Mouse (Mus musculus): Measurements from ENCODE around the gene Kif2c.
"Not testable (repeated sequence)": the region's sequence is repeated elsewhere in the genome, so short reads cannot be mapped to it uniquely, and the experiment has no call there.

The Kif2c gene

DNA sequence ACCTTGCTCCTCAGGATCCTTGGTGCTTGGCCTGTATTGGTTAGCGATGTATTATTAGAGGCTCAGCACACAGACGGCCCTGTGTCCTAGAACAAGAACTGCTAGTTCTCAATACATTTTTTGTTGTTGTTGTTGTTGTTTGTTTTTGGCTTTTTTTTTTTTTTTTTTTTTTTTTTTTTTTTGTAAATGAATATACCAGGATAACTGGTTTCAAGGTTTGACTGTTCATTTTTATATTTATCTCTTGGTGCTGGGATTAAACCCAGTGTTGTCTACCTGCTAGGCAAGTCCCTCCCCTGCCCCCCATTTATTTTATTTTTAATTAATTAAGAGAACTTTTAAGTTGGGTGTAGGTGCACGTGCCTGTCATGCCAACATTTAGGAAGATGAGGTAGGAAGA, 6.5 kb upstream of the Kif2c start:
- DNase-seq (ENCODE audit: low spot score), result no peak

DNA sequence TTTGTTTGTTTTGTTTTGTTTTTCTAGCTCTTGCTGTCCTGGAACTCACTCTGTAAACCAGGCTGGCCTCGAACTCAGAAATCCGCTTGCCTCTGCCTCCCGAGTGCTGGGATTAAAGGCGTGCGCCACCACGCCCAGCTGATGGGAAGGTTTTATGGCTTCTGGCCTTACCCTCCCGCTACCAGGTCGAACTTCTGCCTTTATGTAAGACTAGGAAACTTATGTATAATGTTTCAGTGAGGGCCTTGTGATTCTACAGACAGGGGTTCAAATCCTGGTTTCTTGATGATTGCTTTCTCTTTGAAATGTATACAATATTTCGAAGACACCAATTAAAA, 289 bp upstream of the Kif2c start:
- DNase-seq (ENCODE audit: low spot score), result not testable (repeated sequence)

DNA sequence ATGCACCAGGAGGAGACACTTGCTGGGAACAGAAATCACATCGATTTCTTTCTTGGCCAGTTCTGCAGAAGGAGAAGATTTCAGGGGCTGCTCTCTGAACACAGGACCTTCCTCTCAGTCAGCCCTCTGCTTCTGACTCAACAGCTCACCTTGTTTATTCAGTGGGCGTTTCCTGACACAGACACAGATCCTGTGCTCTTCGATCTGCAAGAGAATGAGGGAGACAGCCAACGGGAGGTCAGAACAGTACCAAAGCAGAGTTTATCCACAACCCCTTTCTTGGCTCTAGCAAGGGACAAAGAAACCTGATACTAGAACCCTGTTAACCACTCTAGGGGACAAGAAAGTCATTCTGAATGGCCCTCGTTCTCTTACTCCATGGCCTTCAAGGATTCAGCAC, 12.5 kb downstream of the Kif2c start:
- no peak for DNase-seq (ENCODE audit: low spot score)

DNA sequence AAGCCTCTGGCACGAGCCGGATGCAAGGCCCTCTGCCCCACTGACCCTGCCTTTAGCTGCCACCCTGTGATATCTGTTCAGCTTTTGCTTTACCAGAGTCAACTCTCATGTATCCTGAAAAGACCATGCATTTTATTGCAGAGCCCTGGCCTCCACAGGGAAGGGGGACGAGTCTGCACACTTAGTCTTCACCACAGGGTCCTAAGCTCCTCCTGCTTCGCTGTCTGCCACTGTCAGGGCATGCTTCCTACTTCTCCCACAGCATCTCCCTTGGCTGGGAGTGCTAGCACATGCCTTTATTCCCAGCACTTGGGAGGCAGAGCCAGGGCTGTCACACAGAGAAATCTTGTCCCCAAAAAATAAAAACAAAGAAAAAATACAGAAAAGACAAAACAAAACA, 21.3 kb downstream of the Kif2c start:
- DNase-seq (ENCODE audit: low spot score), result no peak

DNA sequence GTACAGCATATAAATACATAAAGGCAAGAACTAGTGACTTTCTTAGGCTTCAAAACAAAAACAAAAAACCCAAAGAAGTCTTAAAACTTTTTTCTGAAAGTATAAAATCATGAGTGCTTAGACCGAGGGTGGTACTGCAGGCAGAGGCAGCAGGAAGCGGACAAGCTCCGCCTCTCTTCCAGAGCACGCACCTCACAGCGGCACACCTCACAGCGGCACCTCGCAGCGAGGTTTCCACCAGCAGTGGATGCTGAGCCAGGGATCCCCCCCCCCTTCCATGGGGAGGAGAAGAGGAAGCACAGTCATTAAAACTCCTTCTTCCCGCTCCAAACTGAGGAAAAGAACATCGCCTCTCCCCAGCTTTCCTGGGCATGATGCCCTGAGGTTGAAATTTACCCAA, 22.8 kb downstream of the Kif2c start:
- no peak for DNase-seq (ENCODE audit: low spot score)

DNA sequence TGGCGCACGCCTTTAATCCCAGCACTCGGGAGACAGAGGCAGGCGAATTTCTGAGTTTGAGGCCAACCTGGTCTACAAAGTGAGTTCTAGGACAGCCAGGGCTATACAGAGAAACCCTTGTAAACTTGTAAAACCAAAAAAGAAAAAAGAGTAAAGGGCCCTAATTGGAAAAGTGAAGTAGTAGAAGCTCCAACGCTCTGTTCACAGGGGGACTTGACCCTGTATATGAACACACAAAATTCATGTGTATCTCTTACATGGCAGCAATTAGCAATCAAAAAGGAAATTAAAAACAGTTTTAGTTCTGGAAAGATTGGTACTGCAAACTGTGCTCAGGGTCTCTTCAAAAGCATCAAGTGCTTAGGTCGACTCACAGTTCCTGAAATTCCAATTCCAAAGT, 26.1 kb downstream of the Kif2c start:
- DNase-seq (ENCODE audit: low spot score), result no peak

DNA sequence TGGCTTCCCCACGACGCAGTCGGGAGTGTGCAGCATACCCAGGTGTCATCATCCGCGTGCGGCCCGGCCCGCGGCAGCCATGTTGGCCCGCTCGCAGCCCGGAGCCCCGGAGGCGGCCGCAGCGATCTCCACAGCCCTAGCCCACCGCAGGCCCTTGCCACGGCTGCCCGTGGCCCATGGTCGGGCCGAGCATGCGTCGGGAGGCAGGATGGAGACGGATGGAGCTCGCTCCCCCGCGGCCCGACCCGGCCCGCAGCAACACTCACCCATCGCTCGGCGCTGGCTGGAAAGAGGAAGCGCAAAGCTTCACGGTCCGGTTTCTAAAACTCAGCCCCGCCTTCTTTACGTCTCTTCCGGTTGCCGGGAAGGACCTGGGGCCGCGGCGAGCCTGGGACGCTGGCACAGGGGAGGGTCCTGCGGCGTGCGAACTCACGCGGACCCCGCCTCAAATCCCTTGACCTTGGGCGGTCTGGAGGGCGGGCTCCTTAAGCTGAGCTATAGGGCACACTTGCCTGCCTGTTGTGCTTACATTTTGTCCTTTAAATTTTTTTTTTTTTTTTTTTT, 26.6 kb downstream of the Kif2c start, which contains the start of gene Rps8:
Rps8 (minus strand) TSS at position 452 of the 564 bp plus-strand sequence.
- peak; percentile 92 for DNase-seq (ENCODE audit: low spot score)

DNA sequence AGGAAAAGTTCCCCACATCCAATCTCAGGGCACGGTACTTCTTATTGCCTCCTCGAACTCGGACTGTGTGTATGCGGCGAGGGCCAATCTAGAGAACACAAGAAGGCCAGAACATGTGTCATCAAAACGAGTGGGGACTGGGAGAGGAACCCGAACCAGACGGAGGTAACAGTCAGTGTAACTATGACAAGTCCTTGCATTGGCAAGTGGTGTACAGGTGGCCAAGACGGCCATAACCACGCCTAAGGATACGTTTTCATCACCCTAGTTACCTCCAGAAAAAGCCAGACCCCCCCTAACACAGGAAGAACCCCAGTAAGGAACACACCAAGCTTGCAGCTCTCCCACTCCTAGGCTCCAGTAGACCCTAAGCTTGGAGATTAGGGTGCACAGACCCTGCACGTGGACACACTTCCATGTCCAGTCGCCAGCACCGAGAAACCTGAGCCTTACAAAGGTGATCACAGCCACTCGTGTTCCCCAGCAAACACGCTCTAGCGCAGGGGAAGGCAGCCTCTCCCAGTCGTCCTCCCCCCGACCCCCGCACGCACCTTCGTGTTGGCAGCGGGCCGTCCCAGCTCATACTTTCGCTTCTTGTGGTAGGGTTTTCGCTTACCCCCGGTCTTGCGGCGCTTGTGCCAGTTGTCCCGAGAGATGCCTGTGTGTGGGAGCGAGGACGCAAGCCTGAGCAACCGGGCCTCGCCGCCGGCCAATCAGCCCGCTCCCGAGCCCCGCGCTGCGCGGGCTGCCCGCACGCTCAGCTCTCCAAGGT, 27.2 kb downstream of the Kif2c start:
- DNase-seq (ENCODE audit: low spot score), result no peak

DNA sequence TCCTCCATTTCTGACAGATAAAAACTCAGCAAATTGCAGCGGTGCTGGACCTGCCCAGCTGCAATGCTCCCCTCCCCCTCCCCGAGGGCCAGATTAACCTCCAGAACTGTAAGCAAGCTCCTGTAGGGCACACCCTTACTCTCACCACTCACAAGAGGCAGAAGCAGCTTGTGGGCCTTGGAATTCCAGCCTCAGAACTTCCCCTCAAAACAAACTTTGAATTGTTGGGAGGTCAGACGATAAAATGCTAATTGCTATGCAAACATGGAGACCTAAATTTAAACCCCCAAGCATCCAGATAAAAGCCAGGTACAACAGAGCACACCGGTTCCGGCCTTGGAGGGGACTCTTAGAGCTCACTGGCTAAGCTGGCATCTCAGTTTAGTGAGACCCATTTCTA, 29.7 kb downstream of the Kif2c start:
- no peak for DNase-seq (ENCODE audit: low spot score)

DNA sequence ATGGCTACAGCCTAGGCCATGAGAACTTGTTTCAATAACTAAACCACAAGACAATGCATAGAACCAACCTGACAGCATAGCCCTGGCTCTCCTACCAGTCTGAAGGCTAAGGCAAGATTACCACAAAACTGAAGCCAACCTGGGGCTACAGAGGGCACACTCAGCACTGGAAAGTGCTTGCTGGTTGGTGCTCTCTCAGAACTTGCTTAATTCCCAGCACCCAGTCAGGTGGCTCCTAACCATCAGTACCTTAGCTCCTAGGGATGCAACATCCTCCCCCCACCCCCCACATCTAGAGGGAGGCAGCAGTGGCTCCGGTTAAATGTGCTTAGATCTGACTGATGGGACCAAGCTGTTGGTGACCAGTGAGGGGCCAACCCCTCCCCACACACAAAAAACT, 31.0 kb downstream of the Kif2c start:
- DNase-seq (ENCODE audit: low spot score), result no peak

DNA sequence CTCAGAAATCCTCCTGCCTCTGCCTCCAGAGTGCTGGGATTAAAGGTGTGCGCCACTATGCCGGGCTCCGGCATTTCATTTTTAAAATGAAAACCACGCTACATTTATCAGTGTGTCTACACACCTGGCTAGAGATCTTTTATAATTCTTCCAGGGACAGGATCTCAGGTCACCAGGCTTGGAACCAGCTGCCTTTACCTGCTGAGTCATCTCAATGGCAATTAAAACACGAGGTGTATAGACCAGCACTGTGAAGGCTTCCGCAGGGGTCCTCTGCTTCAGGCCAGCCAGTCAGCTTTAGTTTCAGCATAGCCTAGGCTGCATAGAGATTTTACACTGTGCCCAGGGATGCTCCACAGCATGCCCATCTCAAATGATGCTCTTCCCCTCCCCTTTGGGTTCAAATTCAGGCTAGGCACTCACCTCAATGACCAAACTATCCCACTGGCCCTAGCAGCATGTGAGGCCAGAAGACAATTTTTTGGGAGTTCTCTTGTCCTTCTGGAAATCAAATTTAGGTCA, 32.2 kb downstream of the Kif2c start:
- DNase-seq (ENCODE audit: low spot score), result no peak

DNA sequence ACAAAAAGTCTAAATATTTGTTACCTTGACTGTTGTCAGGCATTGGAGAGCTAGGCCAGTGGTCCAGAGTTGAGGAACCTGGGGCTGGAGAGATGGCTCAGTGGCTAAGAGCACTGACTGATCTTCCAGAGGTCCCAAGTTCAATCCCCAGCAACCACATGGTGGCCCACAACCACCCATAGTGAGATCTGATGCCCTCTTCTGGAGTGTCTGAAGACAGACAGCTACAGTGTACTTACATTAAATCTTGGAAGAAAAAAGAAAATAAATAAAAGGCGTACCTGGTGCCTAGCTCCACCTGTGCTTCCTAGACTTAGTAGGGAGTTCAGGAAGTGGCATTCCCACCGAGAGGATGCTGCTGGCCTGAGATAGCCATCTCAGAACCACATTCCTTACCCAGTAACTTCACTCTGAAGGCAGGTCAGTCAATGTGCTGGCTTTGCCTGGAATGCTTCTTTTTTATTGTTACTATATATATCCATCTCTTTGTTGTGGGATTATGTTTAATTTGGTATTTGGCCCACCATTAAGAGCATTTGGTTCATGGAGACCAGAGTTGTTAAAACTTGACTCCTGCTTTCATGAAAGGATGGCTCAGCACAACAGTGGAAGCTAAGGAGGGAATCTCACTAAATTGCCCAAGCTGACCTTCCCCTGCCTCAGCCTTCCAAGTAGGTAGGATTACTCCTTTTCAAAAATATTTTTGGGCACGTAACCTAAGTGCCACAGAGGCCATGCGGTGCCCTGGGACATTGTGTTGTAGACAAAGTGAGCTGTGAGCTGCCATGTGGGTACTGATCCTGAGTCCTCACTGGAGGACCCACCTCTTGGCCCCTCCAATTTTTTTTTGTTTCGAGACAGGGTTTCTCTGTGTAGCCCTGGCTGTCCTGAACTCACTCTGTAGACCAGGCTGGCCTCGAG, 32.9 kb downstream of the Kif2c start:
- no peak for DNase-seq (ENCODE audit: low spot score)

DNA sequence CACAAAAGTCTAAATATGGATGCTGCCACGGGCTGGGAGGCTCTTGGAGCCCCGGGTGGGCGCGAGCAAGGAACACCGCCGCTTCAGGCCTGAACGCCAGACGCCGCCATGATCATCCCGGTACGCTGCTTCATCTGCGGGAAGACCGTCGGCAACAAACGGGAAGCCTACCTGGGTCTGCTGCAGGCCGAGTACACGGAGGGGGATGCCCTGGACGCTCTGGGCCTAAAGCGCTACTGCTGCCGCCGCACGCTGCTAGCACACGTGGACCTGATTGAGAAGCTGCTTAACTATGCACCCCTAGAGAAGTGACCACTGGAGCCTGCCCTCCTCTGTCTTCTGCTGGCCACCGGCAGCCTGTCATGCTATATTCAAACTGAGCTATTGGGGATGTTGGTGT, 33.6 kb downstream of the Kif2c start:
- DNase-seq (ENCODE audit: low spot score), result no peak

DNA sequence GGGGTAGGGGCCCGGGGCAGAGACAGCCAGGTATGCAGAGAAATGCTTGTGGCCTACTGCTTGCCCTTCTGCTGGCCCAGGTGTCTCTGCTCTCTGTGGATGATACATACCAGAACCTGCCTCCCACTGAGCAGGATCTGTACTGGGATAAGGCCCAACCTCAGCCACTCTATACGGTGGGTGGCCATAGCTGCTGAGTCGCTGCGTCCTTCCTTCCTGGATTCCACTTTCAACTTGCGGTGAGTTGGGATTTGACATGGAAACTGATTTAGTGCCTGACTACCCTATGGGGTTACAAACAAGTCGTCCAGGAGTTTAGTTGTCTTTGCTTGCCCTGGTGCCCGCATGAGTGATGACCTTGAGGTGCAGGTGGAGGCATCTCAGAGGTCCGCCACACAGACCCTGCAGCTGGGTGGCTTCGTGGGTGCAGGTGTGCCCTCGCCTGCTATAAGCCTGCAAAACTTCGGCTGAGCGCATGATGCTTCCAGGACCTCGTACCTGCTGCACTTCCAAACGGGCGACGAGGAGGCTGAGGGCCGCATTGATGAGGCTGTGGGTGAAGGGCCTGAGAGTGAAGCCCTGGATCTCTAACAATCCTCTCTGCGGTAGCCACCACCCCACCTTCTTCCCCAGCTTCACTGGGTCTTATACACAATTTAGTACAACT, 34.3 kb downstream of the Kif2c start:
- DNase-seq (ENCODE audit: low spot score), result no peak

DNA sequence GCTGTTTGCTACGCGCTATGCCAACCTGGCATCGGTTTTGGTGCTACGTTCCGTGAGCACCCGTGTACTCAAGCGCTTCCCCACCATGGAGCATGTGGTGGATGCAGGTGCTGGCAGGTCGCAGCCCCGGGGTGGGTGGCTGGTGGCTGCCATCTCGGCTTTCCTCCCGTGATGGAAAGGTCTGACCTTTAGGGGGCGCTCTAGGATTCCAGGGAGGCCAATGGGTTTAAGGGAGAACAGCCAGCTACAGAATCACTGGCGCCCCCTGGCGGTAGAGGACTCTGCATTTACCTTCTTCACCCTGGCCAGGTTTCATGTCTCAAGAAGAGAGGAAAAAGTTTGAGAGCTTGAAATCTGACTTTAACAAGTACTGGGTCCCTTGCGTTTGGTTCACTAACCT, 36.3 kb downstream of the Kif2c start:
- DNase-seq (ENCODE audit: low spot score), result peak; percentile 94

DNA sequence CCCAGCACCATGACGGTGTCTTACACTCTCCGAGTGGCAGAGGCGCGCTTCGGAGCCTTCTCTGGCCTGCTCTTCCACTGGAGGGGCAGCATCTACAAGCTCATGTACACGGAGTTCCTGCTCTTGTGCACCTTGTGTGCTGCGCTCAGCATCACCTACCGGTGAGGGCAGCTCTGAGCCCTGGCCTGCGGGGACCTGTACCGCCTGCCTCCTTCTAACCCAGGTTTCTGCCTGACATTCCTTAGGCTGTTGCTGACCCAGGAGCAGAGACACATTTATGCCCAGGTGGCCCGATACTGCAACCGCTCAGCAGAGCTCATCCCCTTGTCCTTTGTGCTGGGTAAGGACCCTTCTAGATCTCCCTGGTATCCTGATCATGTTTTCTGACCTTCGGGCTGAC, 37.2 kb downstream of the Kif2c start:
- no peak for DNase-seq (ENCODE audit: low spot score)

DNA sequence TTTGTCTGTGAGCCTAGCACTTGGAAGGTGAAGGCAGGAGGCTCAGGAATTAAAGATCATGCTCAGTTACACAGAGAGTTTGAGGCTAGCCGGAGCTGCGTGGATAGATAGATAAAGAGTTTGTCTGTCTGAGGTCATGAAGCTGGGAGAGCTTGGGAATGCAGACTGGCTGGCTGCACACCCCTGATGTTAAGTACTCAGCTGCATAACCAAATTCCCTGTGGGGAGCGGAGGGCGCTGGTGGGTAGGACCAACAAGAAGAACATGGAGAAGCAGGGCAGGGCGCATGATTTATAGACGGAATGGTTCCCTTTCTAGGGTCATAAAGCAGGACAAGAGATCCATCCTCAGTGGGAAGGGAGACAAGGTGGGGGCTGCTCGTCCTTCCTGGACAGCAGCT, 39.4 kb downstream of the Kif2c start:
- no peak for DNase-seq (ENCODE audit: low spot score)

DNA sequence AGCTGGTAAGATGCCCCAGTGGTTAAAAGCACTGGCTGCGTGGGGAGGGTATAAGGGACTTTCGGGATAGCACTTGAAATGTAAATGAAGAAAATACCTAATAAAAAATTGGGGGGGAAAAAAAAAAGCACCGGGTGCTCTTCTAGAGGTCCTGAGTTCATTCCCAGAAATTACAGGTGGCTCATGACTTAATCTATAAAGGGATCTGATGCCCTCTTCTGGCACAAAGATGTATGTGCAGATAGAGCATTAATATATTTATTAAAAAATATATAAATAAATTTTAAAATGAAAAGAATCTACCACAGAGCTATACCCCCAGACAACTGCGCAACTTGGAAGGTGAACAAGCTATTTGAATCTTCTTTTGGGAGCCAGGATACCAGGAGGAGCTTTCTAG, 41.8 kb downstream of the Kif2c start:
- peak; percentile 65 for DNase-seq (ENCODE audit: low spot score)

DNA sequence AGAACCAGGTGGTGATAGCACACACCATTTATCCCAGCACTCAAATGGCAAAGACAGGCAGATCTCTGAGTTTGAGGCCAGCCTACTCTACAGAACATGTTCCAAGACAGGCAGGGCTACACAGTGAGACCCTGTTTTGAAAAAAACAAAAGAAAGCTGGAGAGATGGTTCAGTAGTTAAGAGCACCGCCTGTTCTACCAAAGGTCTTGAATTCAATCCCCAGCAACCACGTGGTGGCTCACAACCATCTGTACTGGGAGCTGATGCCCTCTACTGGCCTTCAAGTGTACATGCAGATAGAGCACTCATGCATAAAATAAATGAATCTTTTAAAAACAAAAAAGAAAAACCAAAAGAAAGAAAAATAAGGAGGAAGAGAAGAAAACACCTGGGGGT, 43.2 kb downstream of the Kif2c start:
- DNase-seq (ENCODE audit: low spot score), result peak; percentile 70

DNA sequence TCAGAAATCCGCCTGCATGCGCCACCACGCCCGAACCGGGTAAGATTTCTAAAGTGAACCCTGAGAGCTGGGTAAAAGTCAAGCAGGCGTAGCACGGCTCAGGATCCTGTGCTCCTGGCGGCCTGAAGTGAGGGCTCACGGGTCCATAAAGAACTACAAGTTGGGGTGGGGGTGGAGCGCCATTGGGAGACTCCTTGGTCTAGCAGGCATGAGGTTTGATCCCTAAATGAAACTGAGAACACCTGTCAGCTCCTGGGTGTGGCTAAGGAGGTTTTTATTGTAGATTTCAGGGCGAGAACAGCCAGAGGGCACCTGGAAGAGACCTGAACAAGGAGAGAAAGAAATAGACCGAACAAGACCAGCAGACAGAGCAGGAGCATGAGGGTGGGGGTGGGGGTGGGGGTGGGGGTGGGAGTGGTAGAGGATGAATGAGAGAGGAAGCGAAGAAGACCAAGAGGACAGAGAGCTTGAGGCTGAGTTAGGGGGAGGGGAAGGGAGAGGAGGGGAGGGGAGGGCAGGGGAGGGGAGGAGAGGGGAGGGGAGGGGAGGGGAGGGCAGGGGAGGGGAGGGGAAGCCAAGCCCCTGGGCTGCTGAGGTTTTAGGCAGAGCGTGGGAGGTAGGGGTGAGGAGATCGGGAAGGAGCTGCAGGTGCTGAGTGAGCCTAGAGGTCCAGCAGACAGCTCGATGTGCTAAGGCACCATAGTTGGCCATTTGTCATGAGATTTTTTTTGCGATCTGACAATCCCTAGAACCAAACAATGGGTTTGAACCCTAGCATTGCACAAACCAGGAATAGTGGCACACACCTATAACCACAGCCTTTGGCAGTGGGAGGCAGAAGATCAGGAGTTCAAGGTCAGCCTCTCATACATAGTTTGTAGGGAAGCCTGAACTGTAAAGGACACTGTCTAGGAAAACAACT, 43.9 kb downstream of the Kif2c start:
- no peak for DNase-seq (ENCODE audit: low spot score)

DNA sequence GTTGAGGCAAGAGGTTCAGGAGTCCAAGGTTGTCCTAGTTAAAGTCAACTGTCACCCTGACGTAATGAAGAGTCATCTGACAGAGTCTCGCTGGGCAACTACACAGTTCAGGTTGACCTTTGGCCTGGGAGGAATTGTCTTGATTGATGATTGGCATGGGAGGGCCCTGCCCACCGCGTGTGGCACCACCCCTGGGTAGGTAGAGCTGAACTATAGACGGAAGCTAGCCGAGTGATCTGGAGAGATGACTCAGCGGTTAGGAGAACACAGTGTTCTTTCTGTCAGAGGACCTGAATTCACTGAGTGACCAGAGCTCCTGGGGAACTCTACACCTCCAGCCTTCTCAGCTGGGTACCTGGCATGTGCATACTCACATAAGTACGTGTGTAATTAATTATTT, 46.4 kb downstream of the Kif2c start:
- DNase-seq (ENCODE audit: low spot score), result no peak

Measured in retina, embryonic 14.5 days (tissue).